Mouse (Mus musculus): ENCODE measurements at regions not wholly inside any gene's neighbourhood (a gene's known extent, or its start where the extent isn't known, plus 50 kb on each side); places are given as distances from the start of the nearest gene placed in this dataset.

DNA sequence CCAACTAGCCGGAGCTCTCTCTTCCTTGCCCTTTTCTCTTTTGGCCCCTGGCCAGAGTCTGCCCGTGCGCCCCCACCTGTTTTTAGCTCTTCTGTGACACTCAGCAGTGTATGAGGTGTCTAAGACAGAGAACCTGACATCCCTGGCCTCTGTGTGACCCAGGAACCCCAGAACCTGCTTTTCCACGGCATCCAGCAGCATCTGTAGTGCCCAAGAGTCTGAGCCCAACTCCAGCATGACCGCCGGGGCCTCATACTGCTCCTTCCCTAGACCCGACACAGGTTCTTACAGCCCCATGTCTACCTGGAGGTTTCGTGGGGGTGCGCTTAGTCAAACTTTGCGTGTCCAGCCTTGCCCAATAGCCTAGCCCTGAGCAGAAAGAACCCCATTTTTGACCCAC lies 892.9 kb upstream of the Ppp6c start:
- no peak for TF ChIP-seq CTCF (IDR thresholded peaks at IDR 0.05 in 2 of 3, conservative IDR thresholded peaks at IDR 0.05 in 1 of 3; ENCODE audit: control insufficient read depth in 1 of 3, insufficient read depth in 1 of 3, low read depth in 2 of 3, low read length in 3 of 3, poor library complexity in 1 of 3, severe bottlenecking in 1 of 3)
- no peak for TF ChIP-seq ZMIZ1 (IDR thresholded peaks at IDR 0.05; ENCODE audit: low read depth, low read length)
- no peak for TF ChIP-seq SIN3A (IDR thresholded peaks at IDR 0.05; ENCODE audit: low read length)
- no peak for TF ChIP-seq TAL1 (IDR thresholded peaks at IDR 0.05; ENCODE audit: low read length)
- no peak for TF ChIP-seq BHLHE40 (IDR thresholded peaks at IDR 0.05; ENCODE audit: borderline replicate concordance, low read depth, low read length)
- no peak for TF ChIP-seq EP300 (IDR thresholded peaks at IDR 0.05; ENCODE audit: low read depth in 1 of 2, low read length in 2 of 2)
- no peak for TF ChIP-seq MYB (IDR thresholded peaks at IDR 0.05; ENCODE audit: low read depth, low read length)
- TF ChIP-seq POLR2A (IDR thresholded peaks at IDR 0.05; ENCODE audit: control insufficient read depth in 1 of 2, insufficient read depth in 1 of 2, low read depth in 1 of 2, low read length in 2 of 2, poor library complexity in 1 of 2): no peak
- TF ChIP-seq MYC (IDR thresholded peaks at IDR 0.05; ENCODE audit: low read depth, low read length): no peak
- no peak for TF ChIP-seq ETS1 (IDR thresholded peaks at IDR 0.05; ENCODE audit: low read depth, low read length)
- no peak for TF ChIP-seq RCOR1 (IDR thresholded peaks at IDR 0.05; ENCODE audit: low read depth, low read length)
